Mouse (Mus musculus) testis, postnatal 10 days (tissue): ENCODE data around the gene Foxo1.

Source experiments
- DNase-seq: peaks from one replicate; pipeline ENCODE4 v3.0.0; 2021; ENCODE audit warnings: low spot score

Foxo1 gene

DNA sequence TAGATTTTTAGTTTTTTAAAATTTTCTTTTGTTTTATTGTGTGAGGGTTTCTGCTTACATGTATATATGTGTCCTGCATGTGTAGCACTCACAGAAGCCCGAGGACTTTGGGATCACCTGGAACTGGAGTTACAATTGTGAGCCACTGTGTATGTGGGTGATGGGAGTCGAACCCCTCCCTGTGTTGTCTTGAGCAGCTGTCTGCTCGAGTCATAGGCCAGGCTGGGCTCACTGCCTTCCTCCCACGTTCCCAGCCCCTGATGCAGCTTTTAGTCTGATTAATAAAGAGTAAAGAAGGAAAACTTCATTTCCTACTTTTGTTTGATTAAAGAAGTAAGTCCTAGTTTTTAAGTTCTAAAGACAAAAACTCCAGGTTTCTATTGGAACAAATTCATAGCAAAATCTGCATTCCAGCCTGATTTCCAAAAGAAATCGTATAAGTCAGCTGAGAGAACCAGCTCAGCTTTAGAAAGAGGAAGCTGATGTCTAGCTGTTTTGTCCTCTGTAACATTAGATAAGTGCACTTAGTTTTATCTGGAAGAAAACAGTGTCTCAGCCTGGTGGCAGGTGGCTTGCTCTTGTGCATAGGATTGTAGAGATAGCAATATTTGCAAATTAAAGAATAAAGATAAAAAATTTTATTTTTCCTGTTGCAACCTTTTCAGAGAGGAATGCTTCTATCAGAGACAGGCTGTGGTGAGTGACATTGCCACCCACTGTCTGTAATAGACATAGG is 40.6 kb downstream of the Foxo1 start:
- no peak for DNase-seq

DNA sequence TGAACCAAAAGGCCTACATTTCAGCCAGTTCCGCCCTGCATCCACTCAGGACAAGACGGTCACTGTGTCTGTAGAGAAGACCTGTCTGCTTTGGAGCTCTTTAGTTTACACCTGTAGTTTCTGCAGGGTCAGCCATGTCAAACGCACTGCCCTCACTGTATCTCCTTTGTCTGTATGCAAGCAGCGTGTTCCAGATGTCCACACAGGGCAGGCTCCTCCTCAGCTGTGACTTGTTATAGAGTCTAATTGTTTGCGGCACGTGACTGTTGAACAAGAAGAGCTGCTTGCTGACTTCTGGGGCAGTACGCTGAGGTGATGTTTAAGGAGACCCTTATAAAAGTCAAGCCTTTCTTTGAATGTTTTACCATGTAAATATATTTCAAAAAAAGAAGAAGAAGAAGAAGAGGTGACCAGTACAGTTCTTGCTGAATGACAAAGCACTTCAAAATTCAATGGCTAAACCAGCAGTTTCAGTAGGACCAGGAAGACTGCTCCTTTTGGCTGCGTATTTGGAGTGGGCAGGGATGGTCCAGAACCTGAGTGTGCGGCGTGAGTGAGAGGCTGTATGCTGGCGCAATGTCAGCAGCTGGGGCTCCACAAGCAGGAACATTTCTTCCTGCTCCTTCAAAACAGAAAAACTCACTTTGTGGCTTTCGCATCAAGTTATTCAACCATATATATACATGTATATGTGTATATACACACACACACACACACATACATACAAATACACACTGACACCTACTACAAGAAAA is 52.6 kb downstream of the Foxo1 start:
- no peak for DNase-seq

DNA sequence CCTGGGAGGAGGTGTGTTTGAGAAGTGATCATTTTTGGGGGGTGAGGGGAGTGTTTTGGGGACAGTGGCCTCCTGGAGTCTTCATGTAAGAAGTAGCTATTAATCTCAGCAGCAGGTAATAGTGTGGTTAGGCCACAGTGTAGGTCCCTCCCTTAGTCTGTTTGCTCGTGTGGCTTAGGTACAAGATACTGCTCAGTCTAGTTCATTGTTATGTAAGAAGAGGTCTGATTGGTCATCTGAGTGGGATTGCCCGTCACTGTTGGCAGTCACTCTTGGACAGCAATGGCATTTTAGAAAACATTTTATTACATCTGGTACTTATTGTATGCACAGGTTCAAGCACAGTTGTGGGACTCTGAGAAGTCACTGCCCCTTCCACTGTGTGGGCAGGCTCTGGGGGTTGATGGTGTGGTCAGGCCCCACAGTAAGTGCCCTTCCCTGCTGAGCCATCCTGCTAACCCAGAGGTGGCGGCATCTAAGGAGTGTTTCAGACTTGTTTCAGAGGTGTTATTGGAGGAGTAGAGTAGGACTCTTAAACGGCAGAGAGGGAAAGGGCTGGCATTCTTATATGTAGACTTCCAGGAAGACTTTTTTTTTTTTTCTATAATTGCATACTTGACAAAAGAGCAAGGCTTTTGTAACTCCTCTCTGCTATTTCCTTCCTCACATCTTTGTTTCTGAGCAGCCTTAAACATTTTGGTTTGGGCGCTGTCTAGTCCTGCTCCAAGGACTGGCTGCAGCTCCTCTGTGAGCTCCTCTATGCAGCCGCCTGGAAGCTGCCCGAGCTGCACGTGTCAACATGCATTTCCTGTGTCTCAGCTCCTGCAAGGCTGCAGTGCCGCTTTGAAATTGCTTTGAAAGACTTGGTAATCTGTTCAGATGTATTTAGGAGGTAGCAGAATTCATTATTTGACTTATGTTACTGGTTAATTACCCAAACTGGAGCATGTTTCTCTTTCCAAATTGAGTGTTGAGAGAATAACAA is 54.6 kb downstream of the Foxo1 start:
- no peak for DNase-seq

DNA sequence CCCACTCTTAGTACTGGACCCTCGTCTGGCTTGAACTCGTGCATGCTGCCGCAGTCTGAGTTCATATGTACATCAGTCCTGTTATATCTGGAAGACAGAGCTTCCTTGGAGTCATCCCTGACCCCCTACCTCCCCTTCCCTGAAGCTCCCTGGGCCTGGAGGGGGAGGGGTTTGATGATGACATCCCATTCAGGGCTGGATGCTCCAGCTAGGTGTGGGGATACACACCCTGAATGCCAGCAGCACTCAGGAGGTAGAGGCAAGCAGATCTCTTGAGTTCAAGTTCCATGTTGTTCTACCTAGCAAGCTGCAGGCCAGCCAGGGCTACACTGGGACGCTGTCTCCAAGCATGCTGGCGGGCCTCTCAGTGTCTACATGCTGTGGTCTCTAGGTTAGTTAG is 56.9 kb downstream of the Foxo1 start:
- no peak for DNase-seq

DNA sequence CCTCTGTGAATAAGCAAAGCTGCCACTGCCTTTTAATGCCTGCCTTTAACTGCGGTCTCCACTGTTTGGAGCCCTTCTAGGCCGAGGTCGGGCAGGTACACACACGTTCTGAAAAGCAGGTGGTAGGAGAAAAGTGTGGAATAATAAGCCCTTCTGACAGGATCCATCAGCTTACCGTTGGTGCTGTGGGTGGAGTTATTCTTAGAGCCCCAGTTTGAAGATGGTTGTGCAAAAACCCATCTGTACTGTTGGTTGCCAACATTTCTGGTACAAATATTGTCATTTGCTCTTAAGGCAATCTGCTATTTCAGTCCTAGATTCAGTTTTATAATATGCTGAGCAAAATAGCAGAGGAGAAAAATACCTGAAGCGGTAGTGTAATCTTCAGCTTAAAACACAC is 58.6 kb downstream of the Foxo1 start:
- DNase-seq, result no peak

DNA sequence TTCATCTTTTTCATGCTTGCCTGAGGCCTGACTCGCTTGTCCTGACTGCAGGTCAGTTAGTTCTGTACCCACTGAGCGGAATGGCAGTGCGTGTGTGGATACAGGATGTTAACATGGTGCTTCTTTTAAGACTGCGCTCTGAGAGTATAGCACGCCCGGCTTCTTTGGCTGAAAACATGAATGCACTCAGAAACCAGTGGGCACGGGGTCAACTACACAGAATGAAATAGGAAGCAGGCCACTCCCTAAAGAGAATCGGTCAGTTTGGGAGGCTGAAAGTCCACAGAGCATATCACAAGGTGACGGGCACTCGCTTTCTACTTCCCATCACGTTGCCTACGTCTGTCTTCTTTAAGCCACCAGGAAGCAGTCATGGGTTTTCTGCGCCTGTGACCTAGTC is 59.0 kb downstream of the Foxo1 start:
- DNase-seq, result no peak

DNA sequence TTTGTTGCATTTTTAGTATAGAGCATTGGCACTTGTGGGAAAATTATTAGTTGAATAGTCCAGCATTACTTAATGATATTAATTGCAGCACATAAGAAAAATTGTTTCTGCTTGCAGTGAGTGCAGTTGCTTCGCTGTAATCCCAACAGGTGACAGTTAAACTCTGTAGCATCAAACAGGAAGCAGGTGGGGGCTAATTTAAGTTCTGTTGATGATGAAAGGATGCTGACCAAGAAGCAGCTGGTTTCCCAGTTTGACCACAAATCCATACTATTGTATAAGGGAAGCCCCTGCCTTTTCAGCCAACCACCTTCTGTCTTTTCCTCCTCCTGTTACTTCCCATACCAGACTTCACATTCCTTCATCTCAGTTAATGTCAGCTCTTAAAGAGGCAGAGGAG is 63.6 kb downstream of the Foxo1 start:
- DNase-seq, result no peak

DNA sequence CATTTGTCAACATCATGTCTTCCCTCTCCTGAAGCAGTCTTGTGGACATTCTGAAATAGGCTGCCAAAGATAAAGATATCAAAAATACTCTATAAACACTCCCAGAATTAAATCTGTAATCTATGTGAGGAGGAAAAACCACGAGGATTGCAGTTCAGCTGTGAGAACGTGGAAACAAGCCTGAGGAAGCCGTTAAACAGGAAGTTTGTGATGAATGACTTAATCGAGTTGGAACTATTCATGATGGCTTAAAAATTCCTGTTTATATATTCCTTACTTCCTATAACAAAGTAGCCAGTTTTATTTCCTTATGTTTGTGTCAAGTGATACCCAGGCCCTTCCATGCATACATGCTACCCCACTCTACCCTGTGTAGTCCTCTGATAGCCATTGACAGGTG is 70.6 kb downstream of the Foxo1 start:
- no peak for DNase-seq

DNA sequence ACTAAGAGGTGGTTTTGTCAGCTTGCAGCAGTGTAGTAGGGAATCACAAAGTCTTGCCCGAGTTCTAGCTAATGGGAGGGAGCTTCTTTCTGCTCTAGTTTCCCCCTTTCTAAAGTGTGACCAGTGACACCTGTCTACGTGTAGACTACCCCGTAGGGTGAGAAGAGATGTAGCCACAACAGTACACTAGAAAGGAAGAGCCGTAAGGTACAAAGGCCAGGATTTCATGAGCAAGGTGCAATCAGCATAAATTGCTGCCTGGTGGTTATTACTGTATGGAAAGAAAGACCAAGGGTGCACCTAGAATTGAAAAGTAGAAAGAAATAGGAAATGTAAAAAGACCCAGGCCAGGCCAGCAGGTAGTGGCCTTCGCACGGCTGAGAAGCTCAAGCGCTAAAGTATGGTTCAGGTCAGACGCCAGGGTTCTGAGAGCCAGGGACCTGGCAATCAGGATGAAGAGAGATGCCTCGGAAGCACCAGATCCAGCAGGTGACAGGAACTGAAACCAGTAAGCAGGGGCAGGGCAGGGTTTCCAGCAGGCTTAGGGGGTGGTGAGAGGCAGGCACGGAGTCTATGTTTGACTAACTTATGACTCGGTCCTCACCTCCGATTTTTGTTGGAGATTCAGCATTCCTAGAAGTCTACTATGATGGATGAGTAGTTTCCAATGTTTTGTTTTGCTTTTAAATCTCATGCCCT is 72.3 kb downstream of the Foxo1 start:
- DNase-seq, result no peak

DNA sequence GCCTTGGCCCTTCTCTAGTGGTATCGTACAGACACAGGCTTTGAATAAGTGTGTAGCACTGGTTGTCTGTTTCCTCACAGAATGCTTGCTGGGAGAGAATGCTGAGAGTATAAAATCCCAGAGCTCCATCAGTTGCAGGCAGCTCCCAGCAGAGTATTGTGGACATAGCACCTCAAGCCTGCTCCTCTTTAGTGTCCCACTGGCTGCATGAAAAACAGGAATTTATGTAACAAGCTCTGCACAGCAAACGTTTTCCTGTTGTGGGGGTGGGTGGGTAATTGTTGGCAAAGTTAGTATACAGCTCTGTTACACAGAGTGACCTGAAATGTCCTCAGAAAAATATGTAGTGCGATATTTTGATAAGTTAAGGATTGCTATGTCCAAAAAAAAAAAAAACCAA is 74.1 kb downstream of the Foxo1 start:
- DNase-seq, result no peak

DNA sequence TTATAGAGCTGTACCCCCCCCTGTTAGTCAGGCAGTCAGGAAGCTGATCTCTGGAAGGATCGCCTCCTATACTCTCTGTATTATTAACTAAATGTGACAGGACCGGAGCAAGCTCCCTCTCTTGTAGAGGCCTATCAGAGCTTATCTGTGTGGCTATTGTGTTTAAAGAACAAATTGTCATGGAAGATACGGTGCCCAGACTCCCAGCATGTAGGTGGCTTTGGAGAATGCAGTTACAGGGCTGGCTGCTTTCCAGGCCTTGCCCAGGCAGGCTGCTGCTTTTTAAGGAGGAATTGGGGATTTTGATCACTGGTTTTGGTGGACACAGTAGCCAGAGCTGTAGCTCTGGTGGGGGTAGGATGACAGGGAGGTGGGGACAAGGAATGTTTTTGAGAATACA is 74.7 kb downstream of the Foxo1 start:
- DNase-seq, result peak; percentile 60

DNA sequence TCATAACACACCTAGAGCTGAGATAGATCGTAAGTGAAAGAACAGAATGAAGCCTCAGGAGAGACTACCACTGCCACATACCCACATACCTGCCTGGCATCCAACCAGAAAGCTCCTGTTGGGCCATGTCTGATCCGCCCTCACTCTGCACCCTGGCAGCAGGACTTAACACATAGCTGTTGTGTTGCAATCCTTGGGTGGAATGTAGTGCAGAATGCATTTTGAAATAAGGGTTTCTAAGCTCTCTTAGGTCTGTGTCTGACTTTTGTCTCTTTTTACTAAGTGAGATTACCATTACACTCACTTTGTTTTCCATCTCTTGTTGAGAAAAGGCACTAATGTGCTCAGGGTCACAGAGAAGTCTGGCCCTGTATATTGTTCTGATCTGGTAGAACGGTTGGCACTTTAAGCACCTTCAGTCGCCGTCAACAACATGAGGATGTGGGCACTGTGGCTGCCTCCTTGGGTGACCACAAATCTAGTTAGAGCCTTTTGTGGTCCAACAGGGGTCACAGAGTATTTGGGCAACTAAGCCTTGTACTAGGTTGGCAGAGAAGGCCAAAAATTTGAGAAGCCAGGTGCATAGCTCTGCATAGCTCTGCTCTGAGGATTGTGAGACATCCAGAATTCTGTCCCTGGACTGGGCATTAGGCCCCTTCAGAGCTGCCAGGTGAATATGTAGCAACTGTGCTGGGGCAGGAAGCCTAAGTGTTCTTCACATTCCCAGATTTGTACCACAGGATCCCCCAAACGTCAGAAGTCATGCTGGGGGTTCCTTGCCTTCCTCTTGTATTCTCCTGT is 75.3 kb downstream of the Foxo1 start:
- no peak for DNase-seq

DNA sequence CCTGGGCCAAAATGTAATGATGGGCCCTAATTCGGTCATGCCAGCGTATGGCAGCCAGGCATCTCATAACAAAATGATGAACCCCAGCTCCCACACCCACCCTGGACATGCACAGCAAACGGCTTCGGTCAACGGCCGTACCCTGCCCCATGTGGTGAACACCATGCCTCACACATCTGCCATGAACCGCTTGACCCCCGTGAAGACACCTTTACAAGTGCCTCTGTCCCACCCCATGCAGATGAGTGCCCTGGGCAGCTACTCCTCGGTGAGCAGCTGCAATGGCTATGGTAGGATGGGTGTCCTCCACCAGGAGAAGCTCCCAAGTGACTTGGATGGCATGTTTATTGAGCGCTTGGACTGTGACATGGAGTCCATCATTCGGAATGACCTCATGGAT is 77.7 kb downstream of the Foxo1 start:
- DNase-seq, result no peak

DNA sequence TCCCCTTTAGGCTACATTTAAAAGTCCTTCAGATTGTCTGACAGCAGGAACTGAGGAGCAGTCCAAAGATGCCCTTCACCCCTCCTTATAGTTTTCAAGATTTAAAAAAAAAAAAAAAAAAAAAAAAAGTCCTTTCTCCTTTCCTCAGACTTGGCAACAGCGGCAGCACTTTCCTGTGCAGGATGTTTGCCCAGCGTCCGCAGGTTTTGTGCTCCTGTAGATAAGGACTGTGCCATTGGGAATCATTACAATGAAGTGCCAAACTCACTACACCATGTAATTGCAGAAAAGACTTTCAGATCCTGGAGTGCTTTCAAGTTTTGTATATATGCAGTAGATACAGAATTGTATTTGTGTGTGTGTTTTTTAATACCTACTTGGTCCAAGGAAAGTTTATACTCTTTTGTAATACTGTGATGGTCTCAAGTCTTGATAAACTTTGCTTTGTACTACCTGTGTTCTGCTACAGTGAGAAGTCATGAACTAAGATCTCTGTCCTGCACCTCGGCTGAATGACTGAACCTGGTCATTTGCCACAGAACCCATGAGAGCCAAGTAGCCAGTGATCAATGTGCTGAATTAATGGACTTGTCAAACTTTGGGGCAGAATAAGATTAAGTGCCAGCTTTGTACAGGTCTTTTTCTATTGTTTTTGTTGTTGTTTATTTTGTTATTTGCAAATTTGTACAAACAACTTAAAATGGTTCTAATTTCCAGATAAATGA is 79.0 kb downstream of the Foxo1 start:
- DNase-seq, result no peak

DNA sequence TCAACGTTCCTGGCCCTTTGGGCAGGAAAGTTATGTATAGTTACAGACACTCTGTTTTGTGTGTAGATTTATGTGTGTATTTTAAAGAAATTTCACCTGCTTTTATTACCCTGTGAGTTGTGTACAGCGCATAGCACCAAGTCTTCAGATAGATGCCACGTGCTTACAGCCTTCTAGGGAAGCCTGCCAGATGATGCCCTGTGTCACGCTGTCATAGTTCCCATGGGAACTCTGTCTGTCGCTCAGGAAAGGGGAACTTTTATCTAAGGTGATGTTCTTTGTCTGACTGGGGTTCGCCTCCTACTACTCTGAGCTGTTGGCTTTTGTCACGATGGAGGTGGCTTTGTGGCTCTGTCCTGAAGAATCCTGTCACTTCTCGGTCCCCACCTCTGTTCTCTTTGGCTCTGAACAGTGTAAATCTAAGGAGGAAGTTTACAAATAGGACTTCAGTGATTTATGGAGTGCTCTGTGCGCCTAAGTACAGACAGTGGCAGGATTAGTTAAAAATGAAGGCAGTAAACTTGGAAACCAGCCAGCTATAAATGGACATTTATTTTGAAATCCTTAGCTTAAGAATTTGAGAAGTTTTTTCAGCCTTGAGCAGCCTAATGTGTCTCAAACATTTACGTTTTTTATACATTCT is 80.0 kb downstream of the Foxo1 start:
- no peak for DNase-seq

DNA sequence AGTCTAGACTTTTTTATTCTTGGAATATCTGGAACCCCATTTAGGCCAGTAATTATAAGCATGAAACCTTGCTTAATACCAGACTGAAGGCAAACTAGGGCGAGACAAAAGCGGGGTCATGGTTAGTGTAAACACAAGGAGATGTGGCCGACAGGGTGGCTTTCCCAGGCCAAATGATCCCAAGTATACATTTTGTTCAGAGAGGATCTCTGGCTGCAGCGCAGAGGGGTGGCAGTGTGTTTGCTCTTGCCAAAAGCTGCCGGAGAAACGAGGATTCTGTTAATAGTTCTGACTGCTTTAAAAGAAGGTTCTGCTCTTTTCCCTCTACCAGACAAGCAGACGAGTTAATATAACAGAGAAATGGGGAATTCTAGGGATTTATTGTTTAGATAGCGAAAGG is 82.5 kb downstream of the Foxo1 start:
- no peak for DNase-seq

DNA sequence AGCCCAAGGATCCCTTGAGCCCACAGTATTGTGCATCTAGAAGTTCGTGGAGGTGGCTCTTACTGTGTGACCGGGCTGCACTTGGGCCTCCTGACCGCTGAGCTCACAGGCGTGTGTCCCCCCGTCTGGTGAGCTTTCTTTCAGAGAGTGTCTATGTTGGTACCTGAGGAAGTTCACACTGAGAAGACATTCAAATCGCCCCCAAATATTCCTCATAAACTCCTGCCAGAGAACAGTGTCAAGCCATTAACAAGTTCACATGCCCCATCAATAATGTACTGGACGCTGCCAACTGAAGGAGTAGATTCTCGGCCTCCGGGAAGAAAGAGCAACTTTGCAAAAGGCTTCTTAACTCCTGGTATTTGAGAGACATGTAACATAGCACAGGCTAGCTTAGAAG is 83.8 kb downstream of the Foxo1 start:
- DNase-seq, result no peak

DNA sequence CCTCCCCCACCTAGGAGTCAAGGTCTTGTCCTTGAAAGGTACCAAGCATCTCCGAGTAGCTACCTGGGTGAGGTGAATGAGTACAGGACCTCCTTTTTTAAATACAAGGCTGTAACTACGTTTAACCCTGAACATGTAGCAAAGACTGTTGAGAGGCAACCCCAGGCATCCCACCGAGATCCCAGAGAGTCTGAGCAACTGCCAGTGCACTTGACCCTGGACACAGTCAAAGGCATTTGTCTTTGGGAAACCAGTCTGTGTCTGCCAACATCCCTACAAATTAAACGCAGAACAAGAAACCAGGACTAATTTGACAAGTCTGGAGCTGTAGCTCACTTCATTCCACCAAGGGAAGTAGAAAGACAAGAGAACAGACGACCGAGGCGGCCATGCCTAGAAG is 86.1 kb downstream of the Foxo1 start:
- DNase-seq, result no peak

DNA sequence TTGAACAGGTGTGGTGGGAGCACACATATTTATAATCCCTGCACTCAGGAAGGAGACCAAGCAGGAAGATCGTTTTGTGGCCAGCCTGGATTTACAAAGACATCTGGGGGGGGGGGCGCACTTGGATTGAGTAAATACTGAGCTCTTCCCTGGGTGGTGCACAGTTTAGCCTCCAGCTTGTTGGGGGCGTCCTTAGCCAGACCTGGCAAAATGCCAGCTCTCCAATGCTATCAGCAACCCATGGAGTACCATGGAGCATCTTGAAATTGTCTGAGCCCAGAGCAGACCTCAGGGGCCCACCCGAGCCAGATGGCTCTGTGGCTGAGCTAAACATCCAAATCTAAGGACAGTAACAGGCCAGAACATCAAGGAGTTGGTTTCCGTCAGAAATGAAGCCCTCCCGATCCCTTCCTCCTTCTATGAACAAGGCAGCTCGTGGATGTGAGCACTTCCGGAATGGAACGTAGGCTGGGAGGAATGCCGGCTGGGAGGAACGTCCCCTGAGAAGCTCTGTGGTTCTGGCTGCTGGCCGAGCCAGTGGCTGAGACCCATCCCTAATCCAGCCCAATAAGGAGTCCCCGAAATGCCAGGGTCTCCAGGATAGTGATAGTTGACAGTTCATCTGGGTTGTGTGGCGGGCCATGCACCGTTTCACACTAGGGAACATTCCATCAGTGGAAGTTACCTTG is 89.3 kb downstream of the Foxo1 start:
- DNase-seq, result no peak
